Mouse (Mus musculus) limb, embryonic 12.5 days (tissue): ENCODE results near the gene Snrpc. TPM values are rescaled to one million over a fixed set of nuclear protein-coding genes. Genes with fewer than 3 reads are reported as not detected.
"Not testable (repeated sequence)": the region's sequence is repeated elsewhere in the genome, so short reads cannot be mapped to it uniquely, and the experiment has no call there.

ENCODE experiments used
- ATAC-seq: fragments of 200-750 bp; cut with Nextera tagmentation; 2 replicates; pipeline ENCODE4 v1.8.0; 2017; ENCODE audit warnings: low read depth, moderate TSS enrichment; ENCODE audit not compliant: insufficient number of reproducible peaks, insufficient read depth, low FRiP score, low TSS enrichment
- H3K27ac ChIP-seq: fragments of 300-500 bp; sonication (generic); 2 replicates; pipeline ENCODE4 v1.5.1; 2016; ENCODE audit warnings: mild to moderate bottlenecking, moderate library complexity
- H3K27me3 ChIP-seq: fragments of 300-500 bp; sonication (generic); 2 replicates; pipeline ENCODE4 v1.6.1; 2016; ENCODE audit warnings: mild to moderate bottlenecking, moderate library complexity
- H3K36me3 ChIP-seq: fragments of 300-500 bp; sonication (generic); 2 replicates; pipeline ENCODE4 v1.6.1; 2016; ENCODE audit warnings: mild to moderate bottlenecking, moderate library complexity
- H3K4me1 ChIP-seq: fragments of 300-500 bp; sonication (generic); replicated peaks from 2 replicates; pipeline ENCODE4 v1.6.1; 2016
- H3K4me2 ChIP-seq: fragments of 300-500 bp; sonication (generic); 2 replicates; pipeline ENCODE4 v1.6.1; 2016; ENCODE audit warnings: mild to moderate bottlenecking, moderate library complexity
- H3K4me3 ChIP-seq: fragments of 300-500 bp; sonication (generic); replicated peaks from 2 replicates; pipeline ENCODE4 v1.5.1; 2016; ENCODE audit warnings: mild to moderate bottlenecking
- H3K9ac ChIP-seq: fragments of 300-500 bp; sonication (generic); replicated peaks from 2 replicates; pipeline ENCODE4 v1.6.1; 2016; ENCODE audit warnings: mild to moderate bottlenecking, moderate library complexity
- H3K9me3 ChIP-seq: fragments of 300-500 bp; sonication (generic); 2 replicates; pipeline ENCODE4 v1.6.1; 2016; ENCODE audit warnings: mild to moderate bottlenecking, moderate library complexity
- WGBS: fragments of 180-500 bp; shearing (Covaris S2); methylation state at CpG from one replicate; pipeline ENCODE4 v1.1.7; 2016; 5-methylcytosine and 5-hydroxymethylcytosine counted together
- polyA plus RNA-seq: library from polyadenylated mRNA; unstranded; fragments of >200 nt; fragmentation: Nextera tagmentation; extraction: Ambion mirVana; gene quantifications from 2 replicates; pipeline ENCODE4 v1.2.1, GENCODE M21; 2016

Gene Snrpc
- polyA plus RNA-seq: 364 and 379 TPM in 2 replicates

DNA sequence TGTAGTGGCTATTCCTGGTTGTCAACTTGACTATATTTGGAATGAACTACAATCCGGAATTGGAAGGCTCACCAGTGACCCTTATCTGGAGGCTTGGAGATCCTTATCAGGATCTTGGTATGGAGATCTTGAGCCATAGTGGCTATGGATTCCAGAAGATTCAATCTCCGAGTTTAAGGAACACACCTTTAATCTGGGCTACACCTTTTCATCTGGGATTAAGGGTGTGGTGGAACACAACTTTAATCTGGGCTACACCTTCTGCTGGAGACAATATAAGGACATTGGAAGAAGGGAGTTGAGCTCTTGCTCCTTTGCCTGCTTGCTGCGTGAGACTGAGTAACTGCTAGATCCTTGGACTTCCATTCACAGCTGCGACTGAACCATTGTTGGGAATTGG lies at the start of gene Snrpc:
Gene Snrpc (plus strand): TSS at position 301 of the 400 bp plus-strand sequence.
- not testable (repeated sequence) for H3K27ac ChIP-seq, ATAC-seq, H3K4me2 ChIP-seq, H3K4me1 ChIP-seq, H3K27me3 ChIP-seq, H3K4me3 ChIP-seq, H3K9me3 ChIP-seq
- 0 out of 2 replicates have a peak within 1 kb of the TSS, but pooled peaks have one; percentile 83 for H3K9ac ChIP-seq
- WGBS: 87% methylated on average over 4 of the region's 4 CpGs
- H3K36me3 ChIP-seq: peaks cover 13% of the 10 kb centered on the region

DNA sequence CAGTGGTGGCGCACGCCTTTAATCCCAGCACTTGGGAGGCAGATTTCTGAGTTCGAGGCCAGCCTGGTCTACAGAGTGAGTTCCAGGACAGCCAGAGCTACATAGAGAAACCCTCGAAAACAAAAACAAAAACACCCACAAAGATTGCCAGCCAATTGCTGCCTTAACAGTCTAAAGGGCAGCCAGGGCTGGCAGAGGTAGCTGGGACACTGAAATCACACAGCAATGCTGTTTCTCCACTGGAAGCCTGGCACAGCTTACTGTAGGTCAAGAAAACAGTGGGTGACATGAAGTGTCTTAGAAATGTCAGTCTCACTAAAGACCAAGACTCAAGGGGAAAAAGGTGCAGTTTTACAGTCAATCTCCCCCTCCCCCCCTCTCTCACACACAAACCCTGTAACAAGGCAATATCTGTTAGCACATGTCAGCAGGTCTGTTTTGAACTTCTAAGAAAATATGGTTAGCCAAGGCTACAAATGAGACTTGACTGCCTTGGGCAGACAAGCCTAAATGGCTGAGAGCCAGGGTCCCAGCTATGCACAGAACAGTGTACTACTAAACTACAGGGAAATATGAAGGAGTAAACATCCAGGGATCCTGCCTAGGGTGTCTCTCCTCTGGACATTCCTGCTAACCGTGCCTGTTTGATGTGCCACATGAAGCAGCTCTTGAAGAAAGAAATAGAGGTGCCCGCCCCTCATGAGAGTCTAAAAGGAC lies 49.3 kb upstream of the Snrpc start:
- Histone ChIP-seq H3K36me3 (peaks cover 53% of the 10 kb centered on the region), H3K4me1 (peaks cover 11% of the 10 kb centered on the region), H3K4me3 (no peak overlapping the region), H3K4me2 (no peak overlapping the region), H3K27ac (0 out of 2 replicates have a peak overlapping the region, but pooled peaks have one; percentile 26), H3K27me3 (no peaks in the 10 kb centered on the region), H3K9me3 (no peaks in the 10 kb centered on the region), H3K9ac (no peak overlapping the region)
- WGBS: 92% methylated on average over 6 of the region's 6 CpGs
- no peak for ATAC-seq

DNA sequence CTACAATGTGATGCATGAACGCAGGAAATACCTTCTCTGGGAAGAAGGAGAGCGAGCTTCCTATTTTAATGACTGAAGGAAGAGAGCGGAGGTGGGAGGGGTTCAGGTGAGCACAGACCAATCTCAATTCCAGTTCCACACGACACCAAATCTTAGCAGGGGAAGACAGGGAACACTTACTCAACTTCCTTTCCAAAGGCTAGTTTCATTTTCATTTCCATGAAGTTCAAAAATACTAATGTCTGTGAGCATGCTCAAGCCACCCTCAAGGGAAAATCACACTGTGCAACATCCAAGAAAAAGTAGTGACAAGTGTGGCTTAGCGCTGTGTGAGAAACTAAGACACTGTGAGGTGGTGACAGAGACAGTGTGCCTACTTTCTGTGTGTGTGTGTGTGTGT lies 47.9 kb upstream of the Snrpc start:
- Histone ChIP-seq H3K9me3 (no peaks in the 10 kb centered on the region), H3K27me3 (no peaks in the 10 kb centered on the region), H3K4me3 (no peak overlapping the region), H3K9ac (no peak overlapping the region), H3K4me2 (no peak overlapping the region), H3K36me3 (peaks cover 42% of the 10 kb centered on the region), H3K4me1 (peaks cover 11% of the 10 kb centered on the region), H3K27ac (no peak overlapping the region)
- WGBS: 83% methylated on average over 5 of the region's 5 CpGs
- ATAC-seq: no peak

DNA sequence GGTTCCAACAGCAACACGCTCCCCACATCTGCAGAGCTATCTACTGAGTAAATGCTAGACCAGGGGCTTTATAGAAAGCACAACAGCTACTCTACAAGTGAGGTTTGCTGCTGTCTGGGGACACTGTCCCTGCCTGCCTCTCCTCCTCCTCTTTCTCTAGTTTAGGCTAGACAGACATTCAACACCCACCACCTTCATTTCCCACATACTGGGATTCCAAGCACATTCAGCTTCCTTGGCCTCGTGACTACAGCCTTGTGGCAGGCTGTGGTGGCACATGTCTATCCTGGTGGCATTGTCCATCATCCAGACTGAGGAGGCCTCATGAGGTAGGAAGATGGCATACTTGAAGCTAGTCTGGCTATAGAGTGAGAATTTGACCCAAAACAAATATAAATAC lies 47.0 kb upstream of the Snrpc start:
- H3K36me3 ChIP-seq: peaks cover 32% of the 10 kb centered on the region
- no peaks in the 10 kb centered on the region for H3K9me3 ChIP-seq
- no peak overlapping the region for H3K9ac ChIP-seq
- no peak overlapping the region for H3K4me3 ChIP-seq
- H3K4me1 ChIP-seq: peaks cover 14% of the 10 kb centered on the region
- ATAC-seq: no peak
- no peak overlapping the region for H3K27ac ChIP-seq
- 88% methylated on average over 2 of the region's 2 CpGs for WGBS
- H3K4me2 ChIP-seq: no peak overlapping the region
- H3K27me3 ChIP-seq: no peaks in the 10 kb centered on the region

DNA sequence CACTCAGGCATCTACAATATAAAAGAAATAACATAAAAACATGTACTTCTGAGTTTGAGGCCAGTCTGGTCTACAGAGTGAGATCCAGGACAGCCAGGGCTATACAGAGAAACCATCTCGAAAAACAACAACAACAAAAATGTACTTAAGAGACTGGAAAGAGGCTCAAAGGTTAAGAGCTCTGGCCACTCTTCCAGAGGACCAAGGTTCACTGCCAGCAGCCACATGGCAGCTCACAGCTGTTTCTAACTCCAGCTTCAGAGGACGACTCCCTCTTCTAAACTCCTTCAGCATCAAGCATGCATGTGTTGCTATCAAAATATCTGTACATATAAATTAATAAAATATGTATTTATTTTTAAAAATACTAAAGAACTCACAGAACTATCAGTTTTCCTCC lies 46.4 kb upstream of the Snrpc start:
- H3K27me3 ChIP-seq: no peaks in the 10 kb centered on the region
- no peaks in the 10 kb centered on the region for H3K9me3 ChIP-seq
- 72% methylated on average over 2 of the region's 2 CpGs for whole genome bisulfite sequencing
- no peak overlapping the region for H3K4me2 ChIP-seq
- no peak overlapping the region for H3K9ac ChIP-seq
- H3K4me3 ChIP-seq: no peak overlapping the region
- H3K36me3 ChIP-seq: peaks cover 27% of the 10 kb centered on the region
- H3K27ac ChIP-seq: no peak overlapping the region
- ATAC-seq: no peak
- peaks cover 19% of the 10 kb centered on the region for H3K4me1 ChIP-seq

DNA sequence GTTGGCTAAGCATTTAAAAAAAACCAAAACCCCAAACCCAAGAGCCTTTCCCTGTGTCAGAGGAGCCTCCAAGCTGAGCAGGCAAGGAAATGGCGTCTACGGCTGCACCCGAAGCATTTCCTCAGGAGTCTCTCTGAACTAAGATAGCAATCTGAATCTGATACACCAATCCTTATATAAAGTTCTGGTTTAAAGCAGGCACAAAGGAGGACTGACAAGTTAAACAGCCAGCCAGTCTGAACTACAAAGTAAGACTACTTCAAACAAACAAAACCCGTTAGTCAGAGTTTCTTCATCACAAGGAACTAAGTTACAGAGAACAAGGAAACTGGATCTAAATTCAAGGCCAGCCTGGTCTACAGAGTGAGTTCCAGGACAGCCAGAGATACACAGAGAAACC lies 45.4 kb upstream of the Snrpc start:
- no peak overlapping the region for H3K4me2 ChIP-seq
- no peaks in the 10 kb centered on the region for H3K27me3 ChIP-seq
- H3K27ac ChIP-seq: no peak overlapping the region
- 77% methylated on average over 4 of the region's 4 CpGs for WGBS
- H3K9ac ChIP-seq: no peak overlapping the region
- no peak for ATAC-seq
- peaks cover 29% of the 10 kb centered on the region for H3K4me1 ChIP-seq
- peaks cover 27% of the 10 kb centered on the region for H3K36me3 ChIP-seq
- no peak overlapping the region for H3K4me3 ChIP-seq
- no peaks in the 10 kb centered on the region for H3K9me3 ChIP-seq

DNA sequence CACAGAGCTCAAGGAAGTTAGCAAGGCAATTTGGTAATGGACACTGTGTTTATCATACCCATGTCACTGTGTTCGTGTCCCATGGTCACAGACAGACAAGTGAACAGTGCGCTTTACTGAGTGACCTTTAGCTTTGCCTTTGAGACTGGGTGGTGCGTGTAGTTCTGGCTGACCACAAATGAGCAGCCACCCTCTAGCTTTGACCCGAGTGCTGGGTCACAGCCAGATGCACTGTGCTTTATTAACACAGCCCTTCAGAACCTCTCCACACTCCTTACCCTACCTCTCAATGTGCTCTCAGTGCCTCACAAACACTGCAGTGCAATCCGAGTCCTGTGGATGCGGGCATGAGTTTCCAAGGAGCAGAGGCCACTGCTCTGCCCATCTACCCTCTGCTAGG lies 44.8 kb upstream of the Snrpc start:
- Histone ChIP-seq H3K4me3 (no peak overlapping the region), H3K9me3 (no peaks in the 10 kb centered on the region), H3K27ac (no peak overlapping the region), H3K4me1 (peaks cover 35% of the 10 kb centered on the region), H3K4me2 (no peak overlapping the region), H3K27me3 (no peaks in the 10 kb centered on the region), H3K9ac (no peak overlapping the region), H3K36me3 (peaks cover 27% of the 10 kb centered on the region)
- WGBS: 89% methylated on average over 6 of the region's 6 CpGs
- no peak for ATAC-seq

DNA sequence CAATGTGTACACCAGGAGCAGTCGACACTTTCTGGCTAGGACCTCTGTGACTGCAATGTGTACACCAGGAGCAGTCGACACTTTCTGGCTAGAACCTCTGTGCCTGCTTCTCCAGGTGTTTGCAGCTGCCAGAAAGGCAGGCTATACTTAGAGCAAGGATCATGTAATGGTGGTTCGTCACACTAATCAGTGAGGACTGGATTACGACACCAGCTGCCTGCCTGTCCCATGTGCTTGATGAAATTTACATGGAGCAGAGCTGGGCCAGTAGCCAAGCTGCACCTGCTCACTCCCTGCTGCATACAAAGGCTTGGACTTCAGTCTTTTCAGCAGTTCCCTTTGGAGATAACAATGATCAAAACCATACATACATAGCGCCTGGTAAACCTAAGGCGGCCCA lies 41.2 kb upstream of the Snrpc start:
- Histone ChIP-seq H3K4me1 (peaks cover 57% of the 10 kb centered on the region), H3K4me3 (no peak overlapping the region)

DNA sequence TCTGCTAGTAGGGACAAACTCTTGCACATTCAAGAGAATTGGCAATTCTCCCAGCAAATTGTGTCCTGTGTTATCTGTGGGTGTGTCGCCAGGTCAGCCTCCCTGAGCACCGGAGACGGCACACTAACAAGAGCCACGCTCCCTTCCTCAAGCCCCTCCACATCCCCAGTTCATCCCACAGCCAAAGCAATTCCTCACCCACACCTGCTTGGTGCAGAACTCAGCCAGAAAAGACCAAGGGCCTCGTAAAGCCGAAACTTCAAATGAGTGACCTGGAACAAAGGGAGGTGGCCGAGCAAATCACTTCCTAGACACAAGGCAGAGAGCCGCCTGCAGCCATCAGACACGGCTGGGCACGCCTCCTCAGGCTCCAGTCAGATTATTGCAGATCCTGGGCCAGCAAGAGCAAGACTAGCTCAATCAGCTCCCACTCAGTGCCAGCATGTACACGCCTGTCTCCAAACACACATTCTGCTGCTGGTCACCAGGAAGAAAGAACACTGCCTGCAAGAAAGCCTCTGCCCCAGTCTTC lies 40.5 kb upstream of the Snrpc start:
- 0 out of 2 replicates have a peak overlapping the region, but pooled peaks have one; percentile 14 for H3K9ac ChIP-seq

More for the DNA sequence above, 41.2 kb upstream of the Snrpc start:
- H3K9me3 ChIP-seq: no peaks in the 10 kb centered on the region
- peak overlapping the region; percentile 35 for H3K4me2 ChIP-seq
- H3K36me3 ChIP-seq: peaks cover 10% of the 10 kb centered on the region; the same call in 1 of the 2 replicates
- H3K27ac ChIP-seq: peak overlapping the region; percentile 97
- no peak overlapping the region for H3K9ac ChIP-seq
- H3K27me3 ChIP-seq: no peaks in the 10 kb centered on the region
- 37% methylated on average over 6 of the region's 6 CpGs for WGBS
- peak; percentile 66; the same call in 1 of the 2 replicates for ATAC-seq

DNA sequence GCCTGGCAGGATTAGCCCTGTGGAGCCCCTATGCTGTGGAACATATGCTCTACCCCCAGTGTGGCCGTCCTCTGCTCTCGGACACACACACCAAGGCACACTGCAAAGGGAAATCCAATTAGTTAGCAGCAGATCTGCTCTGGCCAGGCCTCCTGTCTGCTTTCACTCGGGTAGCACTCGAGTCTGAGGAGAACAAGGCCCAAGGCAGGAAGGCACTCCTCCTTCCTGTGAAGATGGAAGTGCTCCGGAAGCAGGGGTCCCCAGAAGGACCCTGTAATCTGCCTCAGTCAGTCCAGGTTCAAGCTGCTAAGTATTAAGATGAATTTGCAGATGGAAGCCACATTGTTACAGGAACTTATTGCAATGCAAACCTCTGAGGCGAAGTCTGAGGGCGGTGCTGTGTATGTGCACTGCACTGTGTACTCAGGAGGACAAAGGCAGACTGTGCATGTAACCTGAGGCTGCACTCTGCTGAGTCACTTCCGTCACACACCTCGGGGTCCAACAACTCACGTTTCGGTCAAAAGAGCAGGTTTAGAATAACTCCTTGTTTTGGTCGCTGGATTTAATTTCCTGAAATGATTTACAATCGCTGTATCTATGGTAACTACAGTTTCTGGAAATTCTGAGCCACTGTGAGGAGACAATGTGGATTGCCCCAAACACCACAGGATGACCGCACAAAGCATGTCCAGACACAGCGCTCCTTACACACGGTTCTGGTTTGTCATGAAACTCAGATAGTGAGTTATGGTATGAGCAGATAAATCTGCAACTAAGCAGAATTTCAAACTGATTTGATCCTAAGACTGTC lies 38.0 kb upstream of the Snrpc start:
- ATAC-seq: peak; percentile 95
- Histone ChIP-seq H3K4me3 (no peak overlapping the region; the same call in 1 of the 2 replicates), H3K36me3 (no peaks in the 10 kb centered on the region), H3K27ac (peak overlapping the region; percentile 97), H3K9me3 (no peaks in the 10 kb centered on the region), H3K4me1 (peaks cover 61% of the 10 kb centered on the region), H3K9ac (peak overlapping the region; percentile 37; the same call in 1 of the 2 replicates), H3K27me3 (no peaks in the 10 kb centered on the region), H3K4me2 (peak overlapping the region; percentile 45)
- WGBS: 10% methylated on average over 16 of the region's 16 CpGs

More for the DNA sequence above, 40.5 kb upstream of the Snrpc start:
- no peak for ATAC-seq
- H3K9me3 ChIP-seq: no peaks in the 10 kb centered on the region
- H3K4me2 ChIP-seq: peak overlapping the region; percentile 35
- H3K4me1 ChIP-seq: peaks cover 57% of the 10 kb centered on the region
- WGBS: 14% methylated on average over 11 of the region's 11 CpGs
- H3K27me3 ChIP-seq: no peaks in the 10 kb centered on the region
- H3K4me3 ChIP-seq: no peak overlapping the region
- H3K27ac ChIP-seq: peak overlapping the region; percentile 97
- H3K36me3 ChIP-seq: peaks cover 10% of the 10 kb centered on the region; the same call in 1 of the 2 replicates
